Mouse (Mus musculus) heart, embryonic 14.5 days (tissue): ENCODE measurements around the gene Erc2. TPM values are rescaled to one million over a fixed set of nuclear protein-coding genes. Genes with fewer than 3 reads are reported as not detected.
"Not testable (repeated sequence)": the region's sequence is repeated elsewhere in the genome, so short reads cannot be mapped to it uniquely, and the experiment has no call there.

Source experiments
- ATAC-seq: fragments of 200-750 bp; cut with Nextera tagmentation; 2 replicates; pipeline ENCODE4 v1.8.0; 2017; ENCODE audit warnings: low read depth, moderate TSS enrichment; ENCODE audit not compliant: insufficient number of reproducible peaks, insufficient read depth, low FRiP score
- H3K27ac ChIP-seq, 2 experiments: fragments of 200-500 bp in 1 of 2; fragments of 300-500 bp in 1 of 2; sonication (generic) in 1 of 2; replicated peaks in 1 of 2; 2 replicates each; pipeline ENCODE4 v1.5.1; 2012 to 2014; ENCODE audit warnings: low read depth in 2 of 2, low read length in 2 of 2, control low read depth in 1 of 2, mild to moderate bottlenecking in 1 of 2, mixed read lengths in 1 of 2; ENCODE audit not compliant: control insufficient read depth in 1 of 2, insufficient read depth in 1 of 2
- H3K27me3 ChIP-seq: fragments of 300-500 bp; sonication (generic); 2 replicates; pipeline ENCODE4 v1.6.1; 2014; ENCODE audit warnings: mild to moderate bottlenecking, low read length, control low read depth; ENCODE audit not compliant: control insufficient read depth, insufficient read depth
- H3K36me3 ChIP-seq: fragments of 300-500 bp; sonication (generic); 2 replicates; pipeline ENCODE4 v1.6.1; 2014; ENCODE audit warnings: mild to moderate bottlenecking, control low read depth, low read length, mixed read lengths; ENCODE audit not compliant: control insufficient read depth, insufficient read depth
- H3K4me1 ChIP-seq, 2 experiments: fragments of 200-500 bp in 1 of 2; fragments of 300-500 bp in 1 of 2; sonication (generic) in 1 of 2; 2 replicates each; pipeline ENCODE4 v1.6.1; 2012 to 2014; ENCODE audit warnings: low read length in 2 of 2, control low read depth in 1 of 2, mixed read lengths in 1 of 2; ENCODE audit not compliant: control insufficient read depth in 2 of 2, insufficient read depth in 2 of 2
- H3K4me2 ChIP-seq: fragments of 300-500 bp; sonication (generic); 2 replicates; pipeline ENCODE4 v1.6.1; 2014; ENCODE audit warnings: mild to moderate bottlenecking, low read length
- H3K4me3 ChIP-seq, 2 experiments: fragments of 200-500 bp in 1 of 2; fragments of 300-500 bp in 1 of 2; sonication (generic) in 1 of 2; 2 replicates each; pipeline ENCODE4 v1.5.1; 2012 to 2014; ENCODE audit warnings: low read length in 2 of 2, mild to moderate bottlenecking in 2 of 2, control low read depth in 1 of 2, low read depth in 1 of 2, moderate library complexity in 1 of 2; ENCODE audit not compliant: control insufficient read depth in 1 of 2, insufficient read depth in 1 of 2
- H3K9ac ChIP-seq: fragments of 300-500 bp; sonication (generic); 2 replicates; pipeline ENCODE4 v1.6.1; 2014; ENCODE audit warnings: mild to moderate bottlenecking, low read length
- H3K9me3 ChIP-seq: fragments of 300-500 bp; sonication (generic); 2 replicates; pipeline ENCODE4 v1.6.1; 2016; ENCODE audit warnings: low read length, control low read depth; ENCODE audit not compliant: control insufficient read depth
- WGBS: fragments of 180-500 bp; shearing (Covaris S2); extraction: QIAGEN DNeasy Blood & Tissue Kit; methylation state at CpG from one replicate; pipeline ENCODE4 v1.1.7; 2014; 5-methylcytosine and 5-hydroxymethylcytosine counted together
- polyA plus RNA-seq: library from polyadenylated mRNA; unstranded; fragments of >200 nt; fragmentation: Nextera tagmentation; extraction: Ambion mirVana; gene quantifications from 2 replicates; pipeline ENCODE4 v1.2.1, GENCODE M21; 2014

Gene Erc2
- 2.7 and 3.2 TPM in 2 replicates for polyA plus RNA-seq

GRCm38 (mm10) chr14:27622176-27622922 is at the start of gene Erc2:
TSS of gene Erc2 (plus strand) at chr14:27622428.
- H3K36me3 ChIP-seq: no peaks in the 10 kb centered on the region
- H3K4me2 ChIP-seq: peak within 1 kb of the TSS; percentile 99
- H3K27ac ChIP-seq: no peak within 1 kb of the TSS
- 0 out of 4 replicates have a peak, but pooled peaks cover 0 to 3% of the 10 kb centered on the region in 2 experiments for H3K4me1 ChIP-seq
- H3K9ac ChIP-seq: peak within 1 kb of the TSS; percentile 77
- peak within 1 kb of the TSS; percentile 71 to 87 for H3K4me3 ChIP-seq
- H3K9me3 ChIP-seq: no peaks in the 10 kb centered on the region
- peak; percentile 90 for ATAC-seq
- WGBS: 0% methylated on average over 43 of the region's 78 CpGs
- peaks cover 2% of the 10 kb centered on the region; the same call in 1 of the 2 replicates for H3K27me3 ChIP-seq

GRCm38 (mm10) chr14:27578443-27578842 is 43.8 kb upstream of the Erc2 start:
- Histone ChIP-seq H3K36me3 (no peaks in the 10 kb centered on the region), H3K4me3 (no peak overlapping the region), H3K4me2 (no peak overlapping the region), H3K9ac (no peak overlapping the region), H3K27ac (no peak overlapping the region), H3K9me3 (peaks cover 7% of the 10 kb centered on the region; the same call in 1 of the 2 replicates), H3K4me1 (no peaks in the 10 kb centered on the region), H3K27me3 (no peaks in the 10 kb centered on the region)
- WGBS: 69% methylated on average over 2 of the region's 2 CpGs
- no peak for ATAC-seq

DNA sequence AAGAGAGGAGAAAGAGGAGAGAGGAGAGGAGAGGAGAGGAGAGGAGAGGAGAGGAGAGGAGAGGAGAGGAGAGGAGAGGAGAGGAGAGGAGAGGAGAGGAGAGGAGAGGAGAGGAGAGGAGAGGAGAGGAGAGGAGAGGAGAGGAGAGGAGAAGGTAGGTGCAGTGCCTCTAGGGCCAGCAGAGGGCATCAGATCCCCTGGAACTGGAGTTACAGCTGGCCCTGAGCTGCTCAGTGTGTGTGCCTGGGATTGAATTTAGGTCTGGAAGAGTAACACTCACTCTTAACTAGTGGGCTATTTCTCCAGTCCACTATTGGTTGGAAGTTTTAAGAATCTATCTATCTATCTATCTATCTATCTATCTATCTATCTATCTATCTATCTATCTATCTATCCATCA is 32.6 kb upstream of the Erc2 start:
- H3K4me3 ChIP-seq, H3K9me3 ChIP-seq, H3K27ac ChIP-seq, H3K4me1 ChIP-seq, ATAC-seq, H3K27me3 ChIP-seq, H3K36me3 ChIP-seq, H3K9ac ChIP-seq, H3K4me2 ChIP-seq: not testable (repeated sequence)

DNA sequence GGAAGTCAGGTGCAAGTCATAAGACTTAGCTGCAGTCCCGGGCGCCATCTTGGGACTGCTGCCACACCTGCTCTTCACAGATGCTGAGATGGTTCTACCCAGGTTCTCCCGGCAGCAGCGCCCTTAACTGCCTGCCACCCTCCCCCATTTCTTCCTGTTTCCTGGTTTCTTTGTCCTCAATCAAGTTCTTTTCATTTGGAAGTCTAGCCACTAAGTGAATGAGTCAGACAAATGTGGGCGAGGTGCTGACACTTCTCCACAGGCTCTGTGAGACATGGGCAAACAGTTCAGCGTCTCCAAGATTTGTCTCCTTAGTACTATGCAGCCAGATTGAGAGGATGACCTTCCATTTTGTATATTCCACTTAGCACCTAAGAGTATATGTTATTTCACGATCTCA is 30.1 kb upstream of the Erc2 start:
- Histone ChIP-seq H3K9ac (no peak overlapping the region), H3K4me2 (no peak overlapping the region), H3K36me3 (no peaks in the 10 kb centered on the region), H3K4me1 (no peaks in the 10 kb centered on the region), H3K27me3 (no peaks in the 10 kb centered on the region), H3K27ac (no peak overlapping the region), H3K9me3 (no peaks in the 10 kb centered on the region), H3K4me3 (no peak overlapping the region)
- WGBS: 84% methylated on average over 7 of the region's 7 CpGs
- no peak for ATAC-seq

- H3K4me3 ChIP-seq: no peak overlapping the region
- no peak overlapping the region for H3K27ac ChIP-seq
- no peak overlapping the region for H3K4me2 ChIP-seq
- H3K4me1 ChIP-seq: no peaks in the 10 kb centered on the region
- H3K27me3 ChIP-seq: no peaks in the 10 kb centered on the region
- no peak overlapping the region for H3K9ac ChIP-seq
- no peak for ATAC-seq
- H3K9me3 ChIP-seq: no peaks in the 10 kb centered on the region
- H3K36me3 ChIP-seq: no peaks in the 10 kb centered on the region
- 4% methylated on average over 7 of the region's 7 CpGs for WGBS
These were observed 26.0 kb upstream of the Erc2 start for GRCm38 (mm10) chr14:27596265-27596664.

DNA sequence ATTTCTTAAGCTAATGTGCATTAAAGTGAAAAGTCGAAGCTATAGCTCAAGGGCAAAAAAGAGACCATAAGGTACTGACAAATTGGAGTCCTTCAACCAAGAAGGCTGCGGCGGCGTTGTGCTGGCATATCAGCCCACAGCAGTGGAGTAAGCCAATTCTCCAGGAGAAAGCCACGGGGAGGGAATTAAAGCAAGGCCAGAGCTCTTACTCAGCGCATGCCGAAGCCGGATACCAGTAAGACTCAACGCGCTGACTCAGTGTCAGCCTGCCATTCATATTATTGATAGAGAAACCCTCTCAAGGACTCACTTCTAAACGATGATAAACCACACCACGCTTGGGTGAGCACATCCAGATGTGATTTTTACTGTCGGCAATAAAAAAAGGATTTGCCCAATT is 20.1 kb upstream of the Erc2 start:
- Histone ChIP-seq H3K9me3 (no peaks in the 10 kb centered on the region), H3K4me3 (no peak overlapping the region), H3K27me3 (no peaks in the 10 kb centered on the region), H3K4me2 (no peak overlapping the region), H3K36me3 (no peaks in the 10 kb centered on the region), H3K9ac (no peak overlapping the region), H3K27ac (no peak overlapping the region), H3K4me1 (no peaks in the 10 kb centered on the region)
- ATAC-seq: no peak
- WGBS: 54% methylated on average over 13 of the region's 13 CpGs

DNA sequence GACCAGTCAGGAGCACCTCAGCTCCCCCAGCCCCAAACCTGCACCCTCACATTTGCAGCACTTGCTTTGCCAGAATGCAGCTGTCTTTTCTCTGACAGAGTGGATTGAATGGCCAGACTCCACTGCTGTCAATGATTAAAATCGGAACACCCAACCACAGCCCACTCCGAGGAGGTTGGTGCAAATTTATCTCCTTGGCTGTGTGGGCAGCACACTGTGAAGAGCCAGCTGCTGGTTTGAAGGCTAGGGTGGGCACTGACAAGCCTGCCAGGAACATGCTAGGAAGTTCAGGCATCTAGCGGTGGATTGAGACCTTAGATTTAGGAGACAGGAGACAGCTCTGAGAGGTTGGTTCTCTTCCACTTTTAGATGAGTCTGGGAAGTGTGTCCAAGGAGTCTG is 14.8 kb upstream of the Erc2 start:
- Histone ChIP-seq H3K4me1 (no peaks in the 10 kb centered on the region), H3K36me3 (no peaks in the 10 kb centered on the region), H3K27ac (no peak overlapping the region), H3K9ac (no peak overlapping the region), H3K4me2 (no peak overlapping the region), H3K4me3 (no peak overlapping the region), H3K27me3 (no peaks in the 10 kb centered on the region), H3K9me3 (no peaks in the 10 kb centered on the region)
- 60% methylated on average over 3 of the region's 3 CpGs for WGBS
- no peak for ATAC-seq

DNA sequence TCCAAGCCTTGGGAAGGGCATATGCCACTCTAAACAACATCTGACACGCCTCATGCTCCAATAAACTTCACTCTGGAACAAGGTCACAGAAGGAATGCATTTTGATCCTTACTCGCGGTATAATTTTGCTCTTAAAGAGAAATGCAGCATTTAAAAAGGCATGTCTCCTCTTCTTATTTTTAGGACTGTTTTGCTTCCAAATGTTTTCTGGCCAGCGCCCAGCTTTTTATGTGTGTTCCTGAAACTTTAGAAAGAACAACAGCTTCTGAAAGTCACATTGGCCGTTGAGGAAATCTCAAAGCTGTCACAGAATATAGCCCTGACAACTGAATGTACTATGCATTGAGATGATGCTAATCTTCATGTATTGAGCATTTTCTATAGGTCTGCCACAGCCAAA is 8.5 kb upstream of the Erc2 start:
- Histone ChIP-seq H3K4me2 (no peak overlapping the region), H3K27ac (no peak overlapping the region), H3K9ac (no peak overlapping the region), H3K9me3 (no peaks in the 10 kb centered on the region), H3K27me3 (no peaks in the 10 kb centered on the region), H3K36me3 (no peaks in the 10 kb centered on the region), H3K4me1 (no peaks in the 10 kb centered on the region), H3K4me3 (no peak overlapping the region)
- 62% methylated on average over 5 of the region's 5 CpGs for WGBS
- ATAC-seq: no peak
